Mouse (Mus musculus): ENCODE measurements around the gene Smpd3. TPM values are rescaled to one million over a fixed set of nuclear protein-coding genes. Genes with fewer than 3 reads are reported as not detected.

The Smpd3 gene
- polyA plus RNA-seq, 1 experiment from 2014 or later, result 2.5 TPM

GRCm38 (mm10) chr8:106359650-106360338 lies 22.0 kb upstream of the Smpd3 start:
- no peaks in the 10 kb centered on the region for H3K36me3 ChIP-seq
- no peaks in the 10 kb centered on the region for H3K9me3 ChIP-seq (replicated peaks)
- no peaks in the 10 kb centered on the region for H3K4me1 ChIP-seq (replicated peaks)
- WGBS, result 46% methylated on average over 4 of the region's 4 CpGs
- no peak overlapping the region for H3K9ac ChIP-seq
- no peak for ATAC-seq (replicated peaks; ENCODE audit: insufficient number of reproducible peaks, insufficient read depth, low FRiP score, low read depth)
- no peak overlapping the region for H3K27ac ChIP-seq
- H3K4me3 ChIP-seq, result no peak overlapping the region
- H3K4me2 ChIP-seq, result no peak overlapping the region
- H3K27me3 ChIP-seq, result no peaks in the 10 kb centered on the region

DNA sequence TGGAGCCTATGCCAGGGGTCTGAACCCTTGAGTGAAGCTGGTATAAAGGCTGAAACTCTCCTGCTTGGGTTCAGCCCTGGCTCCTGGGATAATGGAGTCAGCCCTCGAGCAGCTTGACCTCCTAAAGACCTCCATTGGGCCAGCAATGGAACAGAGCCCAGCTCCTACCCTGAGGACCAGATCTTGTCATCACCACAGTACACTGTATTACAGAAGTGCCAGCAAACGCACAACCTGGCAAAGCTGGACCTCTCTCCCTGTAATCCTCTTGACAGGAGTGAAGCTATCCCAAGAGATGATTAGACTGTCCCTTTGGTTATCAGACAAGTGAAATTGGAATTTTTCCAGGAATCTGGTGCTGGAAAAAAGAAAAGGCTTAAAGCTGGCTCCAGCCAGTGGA lies 13.3 kb upstream of the Smpd3 start:
- H3K27ac ChIP-seq, result no peak overlapping the region
- ATAC-seq (replicated peaks; ENCODE audit: insufficient number of reproducible peaks, insufficient read depth, low FRiP score, low read depth), result peak; percentile 74
- H3K9me3 ChIP-seq (replicated peaks), result no peaks in the 10 kb centered on the region
- H3K9ac ChIP-seq, result no peak overlapping the region
- H3K4me1 ChIP-seq (replicated peaks), result peaks cover 10% of the 10 kb centered on the region; the same call in 1 of the 2 replicates
- no peaks in the 10 kb centered on the region for H3K36me3 ChIP-seq
- 18% methylated on average over 2 of the region's 2 CpGs for WGBS
- no peak overlapping the region for H3K4me2 ChIP-seq
- H3K4me3 ChIP-seq, result no peak overlapping the region
- H3K27me3 ChIP-seq, result no peaks in the 10 kb centered on the region

- no peak overlapping the region for H3K4me3 ChIP-seq
- no peaks in the 10 kb centered on the region for H3K36me3 ChIP-seq
- H3K9ac ChIP-seq, result no peak overlapping the region
- peaks cover 10% of the 10 kb centered on the region; the same call in 1 of the 2 replicates for H3K4me1 ChIP-seq (replicated peaks)
- H3K9me3 ChIP-seq (replicated peaks), result no peaks in the 10 kb centered on the region
- no peak overlapping the region for H3K27ac ChIP-seq
- no peaks in the 10 kb centered on the region for H3K27me3 ChIP-seq
- no peak overlapping the region for H3K4me2 ChIP-seq
- 51% methylated on average over 11 of the region's 11 CpGs for WGBS
- ATAC-seq (replicated peaks; ENCODE audit: insufficient number of reproducible peaks, insufficient read depth, low FRiP score, low read depth), result no peak
These were observed 11.6 kb upstream of the Smpd3 start for GRCm38 (mm10) chr8:106349398-106349797.

DNA sequence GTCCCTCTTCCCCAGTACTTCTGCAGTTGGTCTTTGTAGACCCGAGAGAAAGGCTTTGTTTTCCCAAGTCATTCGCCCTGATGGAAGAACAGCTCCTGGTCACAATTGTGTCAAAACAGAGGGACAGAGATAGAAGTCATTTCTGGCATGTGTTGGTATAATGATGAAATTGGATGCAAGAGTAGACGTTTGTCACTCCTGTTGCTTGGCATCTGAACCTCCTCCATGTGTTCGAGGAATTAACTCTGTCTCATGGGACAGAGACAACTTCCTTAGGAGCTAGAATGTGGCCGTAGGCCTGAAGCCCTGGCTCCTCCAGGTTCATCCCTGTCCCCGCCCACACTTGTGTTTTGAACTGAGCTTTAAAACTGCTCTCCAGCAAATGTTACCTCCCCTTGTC lies 8.3 kb upstream of the Smpd3 start:
- Histone ChIP-seq H3K36me3 (no peaks in the 10 kb centered on the region), H3K27me3 (no peaks in the 10 kb centered on the region), H3K4me1 (replicated peaks) (peaks cover 4% of the 10 kb centered on the region; the same call in 1 of the 2 replicates), H3K9me3 (replicated peaks) (no peaks in the 10 kb centered on the region), H3K4me3 (no peak overlapping the region), H3K9ac (no peak overlapping the region), H3K27ac (no peak overlapping the region), H3K4me2 (no peak overlapping the region)
- no peak for ATAC-seq (replicated peaks; ENCODE audit: insufficient number of reproducible peaks, insufficient read depth, low FRiP score, low read depth)
- WGBS, result 57% methylated on average over 6 of the region's 6 CpGs

- 71% methylated on average over 5 of the region's 5 CpGs for WGBS
These were observed 5.7 kb upstream of the Smpd3 start for GRCm38 (mm10) chr8:106343471-106343870.

GRCm38 (mm10) chr8:106342828-106343227 lies 5.0 kb upstream of the Smpd3 start:
- no peak overlapping the region for H3K27ac ChIP-seq
- H3K4me3 ChIP-seq, result no peak overlapping the region
- H3K27me3 ChIP-seq, result no peaks in the 10 kb centered on the region
- H3K4me1 ChIP-seq (replicated peaks), result peaks cover 5% of the 10 kb centered on the region
- no peak for ATAC-seq (replicated peaks; ENCODE audit: insufficient number of reproducible peaks, insufficient read depth, low FRiP score, low read depth)
- H3K9me3 ChIP-seq (replicated peaks), result no peaks in the 10 kb centered on the region
- WGBS, result 14% methylated on average over 7 of the region's 7 CpGs
- H3K4me2 ChIP-seq, result no peak overlapping the region
- H3K9ac ChIP-seq, result no peak overlapping the region
- no peaks in the 10 kb centered on the region for H3K36me3 ChIP-seq

More at GRCm38 (mm10) chr8:106343471-106343870, 5.7 kb upstream of the Smpd3 start:
- Histone ChIP-seq H3K4me2 (no peak overlapping the region), H3K27me3 (no peaks in the 10 kb centered on the region), H3K9ac (no peak overlapping the region), H3K9me3 (replicated peaks) (no peaks in the 10 kb centered on the region), H3K36me3 (no peaks in the 10 kb centered on the region), H3K4me3 (no peak overlapping the region), H3K27ac (no peak overlapping the region), H3K4me1 (replicated peaks) (peaks cover 5% of the 10 kb centered on the region)
- no peak for ATAC-seq (replicated peaks; ENCODE audit: insufficient number of reproducible peaks, insufficient read depth, low FRiP score, low read depth)

GRCm38 (mm10) chr8:106338741-106339209 lies 987 bp upstream of the Smpd3 start:
- Histone ChIP-seq H3K9ac (no peak overlapping the region), H3K27me3 (peaks cover 31% of the 10 kb centered on the region), H3K4me2 (peak overlapping the region; percentile 73), H3K4me3 (peak overlapping the region; percentile 64), H3K9me3 (replicated peaks) (no peaks in the 10 kb centered on the region), H3K27ac (peak overlapping the region; percentile 32; the same call in 1 of the 2 replicates), H3K36me3 (no peaks in the 10 kb centered on the region), H3K4me1 (replicated peaks) (peaks cover 17% of the 10 kb centered on the region)
- ATAC-seq (replicated peaks; ENCODE audit: insufficient number of reproducible peaks, insufficient read depth, low FRiP score, low read depth), result no peak
- WGBS, result 36% methylated on average over 8 of the region's 8 CpGs

GRCm38 (mm10) chr8:106336561-106336960 lies 1.2 kb downstream of the Smpd3 start:
- Histone ChIP-seq H3K4me3 (peak overlapping the region; percentile 64), H3K9me3 (replicated peaks) (no peaks in the 10 kb centered on the region), H3K4me2 (peak overlapping the region; percentile 36), H3K27ac (no peak overlapping the region), H3K4me1 (replicated peaks) (peaks cover 17% of the 10 kb centered on the region), H3K27me3 (peaks cover 38% of the 10 kb centered on the region), H3K9ac (no peak overlapping the region), H3K36me3 (no peaks in the 10 kb centered on the region)
- 3% methylated on average over 33 of the region's 41 CpGs for WGBS
- ATAC-seq (replicated peaks; ENCODE audit: insufficient number of reproducible peaks, insufficient read depth, low FRiP score, low read depth), result no peak

DNA sequence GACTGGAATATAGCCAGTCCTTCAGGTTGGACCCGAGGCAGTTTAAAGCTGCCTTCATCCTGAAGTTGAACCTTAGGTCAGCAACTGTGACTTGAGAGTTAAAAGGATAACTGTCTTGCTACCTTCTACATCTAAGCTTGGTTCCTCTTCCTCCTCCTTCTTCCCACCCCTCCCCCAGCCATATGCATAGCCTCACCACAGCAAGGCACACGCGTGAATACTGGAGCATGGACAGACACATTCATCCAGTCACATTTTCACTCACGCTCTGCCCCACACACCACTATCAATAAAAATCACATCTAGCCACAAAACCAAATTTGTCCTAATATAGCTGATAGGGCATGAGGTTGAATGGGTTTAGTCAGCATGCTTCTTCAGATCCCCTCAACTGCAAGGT lies 1.8 kb downstream of the Smpd3 start:
- ATAC-seq (replicated peaks; ENCODE audit: insufficient number of reproducible peaks, insufficient read depth, low FRiP score, low read depth), result no peak
- Histone ChIP-seq H3K9ac (no peak overlapping the region), H3K9me3 (replicated peaks) (no peaks in the 10 kb centered on the region), H3K4me1 (replicated peaks) (peaks cover 17% of the 10 kb centered on the region), H3K4me2 (peak overlapping the region; percentile 36; the same call in 1 of the 2 replicates), H3K27ac (no peak overlapping the region), H3K27me3 (peaks cover 38% of the 10 kb centered on the region), H3K36me3 (no peaks in the 10 kb centered on the region), H3K4me3 (no peak overlapping the region)
- 67% methylated on average over 4 of the region's 4 CpGs for WGBS

GRCm38 (mm10) chr8:106335196-106335595 lies 2.6 kb downstream of the Smpd3 start:
- 47% methylated on average over 4 of the region's 4 CpGs for WGBS

DNA sequence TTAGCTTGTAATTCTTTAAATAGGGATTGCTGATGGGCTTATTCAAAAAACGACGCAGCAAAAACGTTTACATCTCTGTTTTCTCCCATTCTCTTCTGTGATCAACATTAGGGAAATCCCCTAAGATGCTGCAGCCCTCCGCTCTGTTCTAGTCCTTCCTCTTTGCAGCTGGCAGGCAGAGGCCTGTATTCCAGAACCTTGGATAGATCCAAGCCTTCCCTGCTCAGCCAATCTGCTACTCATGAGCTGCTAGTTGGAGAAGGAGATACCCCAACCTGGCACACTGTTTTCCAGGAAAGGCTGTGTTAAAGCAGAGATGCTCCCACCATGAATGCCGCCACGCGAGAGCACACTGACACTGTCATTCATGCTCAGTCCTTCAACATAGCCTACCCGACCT lies 4.4 kb downstream of the Smpd3 start:
- Histone ChIP-seq H3K27ac (no peak overlapping the region), H3K4me3 (no peak overlapping the region), H3K36me3 (no peaks in the 10 kb centered on the region), H3K9me3 (replicated peaks) (no peaks in the 10 kb centered on the region), H3K4me1 (replicated peaks) (peaks cover 12% of the 10 kb centered on the region), H3K27me3 (peaks cover 38% of the 10 kb centered on the region), H3K9ac (no peak overlapping the region), H3K4me2 (no peak overlapping the region)
- ATAC-seq (replicated peaks; ENCODE audit: insufficient number of reproducible peaks, insufficient read depth, low FRiP score, low read depth), result no peak
- 30% methylated on average over 8 of the region's 8 CpGs for WGBS

More at GRCm38 (mm10) chr8:106335196-106335595, 2.6 kb downstream of the Smpd3 start:
- ATAC-seq (replicated peaks; ENCODE audit: insufficient number of reproducible peaks, insufficient read depth, low FRiP score, low read depth), result no peak
- Histone ChIP-seq H3K36me3 (no peaks in the 10 kb centered on the region), H3K4me3 (no peak overlapping the region), H3K9ac (no peak overlapping the region), H3K27me3 (peaks cover 38% of the 10 kb centered on the region), H3K27ac (no peak overlapping the region), H3K9me3 (replicated peaks) (no peaks in the 10 kb centered on the region), H3K4me2 (no peak overlapping the region), H3K4me1 (replicated peaks) (peaks cover 17% of the 10 kb centered on the region)

GRCm38 (mm10) chr8:106332498-106332897 lies 5.3 kb downstream of the Smpd3 start:
- H3K9ac ChIP-seq, result no peak overlapping the region
- ATAC-seq (replicated peaks; ENCODE audit: insufficient number of reproducible peaks, insufficient read depth, low FRiP score, low read depth), result no peak
- WGBS, result 57% methylated on average over 4 of the region's 4 CpGs

More at GRCm38 (mm10) chr8:106332498-106332897, 5.3 kb downstream of the Smpd3 start:
- H3K9me3 ChIP-seq (replicated peaks), result no peaks in the 10 kb centered on the region
- no peaks in the 10 kb centered on the region for H3K36me3 ChIP-seq
- peaks cover 10% of the 10 kb centered on the region for H3K4me1 ChIP-seq (replicated peaks)
- peaks cover 37% of the 10 kb centered on the region for H3K27me3 ChIP-seq
- H3K4me3 ChIP-seq, result no peak overlapping the region
- H3K4me2 ChIP-seq, result no peak overlapping the region
- H3K27ac ChIP-seq, result no peak overlapping the region

All from heart, embryonic 15.5 days (tissue).